Mouse (Mus musculus): Measurements from ENCODE around the gene Ppp1r35.

Gene Ppp1r35

GRCm38 (mm10) chr5:137782776-137783522 is 4.3 kb downstream of the Ppp1r35 start:
- no peak for DNase-seq (ENCODE audit: low spot score)

DNA sequence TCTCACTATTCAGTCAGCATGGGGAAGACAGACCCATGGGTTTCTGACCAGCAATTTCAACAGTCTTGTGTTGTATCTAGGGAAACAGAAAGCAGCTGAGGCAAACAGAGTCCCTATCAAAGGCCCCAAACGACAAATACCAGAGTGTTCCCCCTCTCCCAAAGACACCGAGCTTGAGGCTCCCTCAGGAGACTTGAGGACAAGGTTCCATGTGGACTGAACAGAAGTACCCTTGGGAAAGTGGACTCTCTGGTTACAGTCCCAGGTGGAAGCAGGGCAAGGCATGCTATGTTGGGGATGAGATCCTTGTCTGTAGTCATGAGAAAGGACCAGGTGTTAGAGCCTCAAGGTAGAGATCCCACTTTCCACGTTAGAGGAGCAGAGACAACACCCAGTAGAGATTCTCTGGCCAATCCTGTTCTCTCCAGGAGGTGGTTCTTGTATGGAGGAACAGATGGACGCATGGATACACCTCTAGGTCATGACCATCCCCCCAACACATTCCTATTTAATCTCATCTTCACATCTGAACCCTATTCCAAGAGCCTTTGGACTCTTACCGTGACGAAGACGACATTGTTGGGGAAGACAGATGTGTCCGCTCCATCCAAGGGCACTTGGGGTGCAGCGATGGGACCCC is 5.4 kb downstream of the Ppp1r35 start:
- DNase-seq (ENCODE audit: low spot score): no peak

DNA sequence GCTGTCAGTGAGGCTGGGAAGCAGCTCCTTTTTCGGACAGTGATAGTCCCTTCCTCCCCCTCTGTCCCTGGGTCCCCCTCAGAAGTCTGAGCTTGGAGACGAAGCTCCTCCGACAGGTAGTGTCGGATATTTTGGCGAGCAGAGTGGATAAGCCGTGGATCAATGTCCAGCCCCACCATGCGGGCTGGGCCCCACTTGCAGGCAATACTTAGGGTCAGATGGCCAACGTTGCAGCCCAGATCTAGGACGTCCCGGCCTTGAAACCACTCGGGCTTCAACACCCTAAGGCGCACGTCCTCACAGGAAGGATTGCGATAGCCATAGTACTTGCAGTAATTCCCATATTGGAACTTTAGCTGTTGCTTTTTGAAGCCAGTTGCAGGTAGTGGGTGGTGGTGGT is 5.9 kb downstream of the Ppp1r35 start:
- DNase-seq (ENCODE audit: low spot score): no peak

GRCm38 (mm10) chr5:137785164-137786031 is 6.7 kb downstream of the Ppp1r35 start:
- peak; percentile 28 for DNase-seq (ENCODE audit: low spot score)

- peak; percentile 97 for DNase-seq (ENCODE audit: low spot score)
These were observed 7.7 kb downstream of the Ppp1r35 start for GRCm38 (mm10) chr5:137786109-137786942.

DNA sequence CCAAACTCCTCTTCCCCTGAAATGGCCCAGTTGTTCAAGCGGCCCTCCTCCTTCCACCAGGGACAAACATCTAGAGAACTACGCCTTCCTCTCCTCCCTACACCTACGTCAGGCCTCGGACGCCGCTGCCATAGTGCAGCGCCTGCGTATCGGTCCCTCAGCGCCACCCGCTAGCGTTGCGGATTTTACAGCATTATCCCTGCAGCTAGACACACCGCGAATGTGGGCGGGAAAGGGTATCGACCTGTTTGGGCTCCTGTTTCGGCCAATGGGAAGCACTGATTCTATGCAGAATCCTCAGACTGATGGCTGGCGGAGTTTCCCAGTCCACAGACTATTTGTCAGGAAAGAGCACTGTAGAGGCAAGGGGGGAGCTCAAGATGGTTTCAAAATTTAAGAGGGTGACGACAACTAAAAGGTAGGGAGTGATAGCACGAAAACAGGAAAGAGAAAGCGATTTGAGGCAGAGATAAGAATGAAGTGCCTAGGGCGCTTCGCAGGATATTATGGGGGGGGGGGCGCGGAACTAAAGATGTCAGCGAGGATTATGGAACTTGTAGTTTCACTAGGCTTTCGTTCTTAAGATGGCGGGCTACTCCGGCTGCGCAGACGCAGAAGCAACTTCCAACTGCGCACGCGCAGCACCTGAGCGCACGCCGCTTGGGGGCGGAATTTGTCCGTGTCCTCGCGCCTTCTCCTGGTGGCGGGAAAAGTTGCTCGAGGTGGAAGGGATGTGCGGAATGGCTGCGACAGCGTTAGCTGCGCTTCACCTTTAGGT is 8.7 kb downstream of the Ppp1r35 start, which contains the start of the genes Mepce and Zcwpw1:
Gene Mepce, minus strand, starts transcription at position 505 of the 778 bp plus-strand sequence.
Gene Zcwpw1, plus strand, starts transcription at position 648 of the 778 bp plus-strand sequence.
- DNase-seq (ENCODE audit: low spot score): peak; percentile 93

GRCm38 (mm10) chr5:137788171-137788570 is 9.5 kb downstream of the Ppp1r35 start:
- no peak for DNase-seq (ENCODE audit: low spot score)

GRCm38 (mm10) chr5:137788946-137789531 is 10.4 kb downstream of the Ppp1r35 start:
- no peak for DNase-seq (ENCODE audit: low spot score)

DNA sequence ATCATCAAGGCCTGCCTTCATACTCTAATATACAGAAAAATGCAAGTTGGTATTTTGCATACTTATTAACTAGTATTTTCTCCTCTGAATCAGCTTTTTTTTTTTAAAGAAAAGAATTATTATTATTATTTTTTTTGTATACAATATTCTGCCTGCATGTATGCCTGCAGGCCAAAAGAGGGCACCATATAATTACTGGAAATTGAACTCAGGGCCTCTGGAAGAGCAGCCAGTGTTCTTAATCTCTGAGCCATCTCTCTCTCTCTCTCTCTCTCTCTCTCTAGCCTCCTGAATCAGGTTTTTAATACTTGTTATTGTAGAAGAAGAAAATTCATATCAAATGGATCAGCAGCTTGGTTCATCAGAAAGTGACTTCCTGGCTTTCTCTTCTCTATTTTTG is 12.9 kb downstream of the Ppp1r35 start:
- DNase-seq (ENCODE audit: low spot score): no peak

DNA sequence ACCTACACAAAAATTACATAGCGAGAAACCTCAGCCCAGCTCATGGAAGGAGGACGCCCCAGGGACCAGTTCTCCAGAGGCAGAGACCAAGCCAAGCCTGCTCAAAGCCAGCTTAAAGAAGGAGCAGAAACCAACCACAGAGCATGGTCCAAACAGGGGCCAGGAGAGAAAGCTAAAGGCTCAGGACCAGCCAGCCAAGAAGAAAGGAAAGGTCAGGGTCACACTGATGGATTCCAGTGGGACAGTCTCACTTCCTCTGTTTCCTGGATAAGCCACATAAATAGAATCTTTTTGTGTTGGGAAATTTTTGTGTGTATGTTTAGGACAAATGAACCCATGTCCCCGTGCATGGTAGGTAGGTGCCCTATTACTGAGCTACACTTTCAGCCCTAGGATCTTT is 18.0 kb downstream of the Ppp1r35 start:
- DNase-seq (ENCODE audit: low spot score): no peak

DNA sequence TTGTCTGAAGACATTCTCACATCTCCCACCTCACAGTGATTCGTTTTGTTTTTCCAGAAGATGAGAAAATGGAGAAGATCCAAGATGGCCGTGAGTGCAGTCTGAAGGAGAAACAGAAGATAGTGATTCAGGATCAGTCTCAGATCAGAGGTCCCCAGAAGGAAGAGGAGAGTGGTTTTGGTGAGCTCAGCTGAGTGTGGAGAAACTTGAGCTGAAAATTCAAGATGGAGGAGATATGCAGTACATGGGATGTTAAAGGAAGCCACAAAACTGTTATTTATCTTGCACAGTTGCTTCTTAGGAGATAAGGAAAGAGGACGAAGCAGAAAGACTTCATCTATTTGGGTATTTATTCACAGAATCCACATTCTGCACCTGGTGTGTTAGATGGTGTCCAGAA is 22.3 kb downstream of the Ppp1r35 start:
- DNase-seq (ENCODE audit: low spot score): no peak

GRCm38 (mm10) chr5:137806158-137806557 is 27.5 kb downstream of the Ppp1r35 start:
- DNase-seq (ENCODE audit: low spot score): no peak

GRCm38 (mm10) chr5:137808316-137808715 is 29.7 kb downstream of the Ppp1r35 start:
- no peak for DNase-seq (ENCODE audit: low spot score)

GRCm38 (mm10) chr5:137817466-137818222 is 39.0 kb downstream of the Ppp1r35 start:
- no peak for DNase-seq (ENCODE audit: low spot score)

DNA sequence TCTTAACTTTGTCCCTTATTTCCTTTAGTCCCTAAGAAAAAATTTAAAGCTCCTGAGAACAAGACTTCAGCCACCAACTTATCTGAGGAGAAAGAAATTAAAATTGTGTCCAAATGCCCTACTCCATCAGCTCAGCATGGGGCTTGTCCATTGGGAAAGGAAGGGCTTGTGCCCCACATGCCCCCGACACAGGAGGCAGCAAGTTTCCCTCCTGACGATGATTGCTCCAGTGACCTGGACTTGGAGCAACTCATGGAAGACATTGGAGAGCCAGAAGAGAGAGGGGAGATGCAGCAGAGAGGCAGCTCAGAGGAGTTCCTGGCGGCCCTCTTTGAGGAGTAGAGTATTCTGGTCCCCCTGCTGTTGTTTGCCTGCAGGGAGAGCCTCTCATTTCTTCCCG is 43.5 kb downstream of the Ppp1r35 start:
- DNase-seq (ENCODE audit: low spot score): no peak

DNA sequence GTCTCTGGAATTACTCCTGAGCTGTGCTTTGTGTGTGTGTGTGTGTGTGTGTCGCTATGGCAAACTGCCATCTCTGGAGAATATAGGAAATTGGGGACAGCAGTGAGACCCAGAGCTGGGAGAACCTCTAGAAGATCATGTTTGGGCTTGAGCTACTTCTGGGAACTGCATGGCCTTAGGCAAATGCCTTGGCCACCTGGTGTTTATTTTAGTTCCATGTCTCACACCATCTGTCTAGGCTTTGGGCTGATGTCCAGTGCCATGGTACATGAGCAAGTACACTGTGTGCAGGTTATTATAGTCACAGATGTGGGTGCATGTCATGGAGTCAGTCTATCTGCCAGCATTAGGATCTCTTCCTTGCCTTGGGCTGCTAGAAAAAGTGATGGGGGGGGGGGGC is 44.0 kb downstream of the Ppp1r35 start:
- DNase-seq (ENCODE audit: low spot score): no peak

GRCm38 (mm10) chr5:137823455-137824045 is 44.9 kb downstream of the Ppp1r35 start:
- DNase-seq (ENCODE audit: low spot score): no peak

GRCm38 (mm10) chr5:137825030-137825429 is 46.4 kb downstream of the Ppp1r35 start:
- no peak for DNase-seq (ENCODE audit: low spot score)

DNA sequence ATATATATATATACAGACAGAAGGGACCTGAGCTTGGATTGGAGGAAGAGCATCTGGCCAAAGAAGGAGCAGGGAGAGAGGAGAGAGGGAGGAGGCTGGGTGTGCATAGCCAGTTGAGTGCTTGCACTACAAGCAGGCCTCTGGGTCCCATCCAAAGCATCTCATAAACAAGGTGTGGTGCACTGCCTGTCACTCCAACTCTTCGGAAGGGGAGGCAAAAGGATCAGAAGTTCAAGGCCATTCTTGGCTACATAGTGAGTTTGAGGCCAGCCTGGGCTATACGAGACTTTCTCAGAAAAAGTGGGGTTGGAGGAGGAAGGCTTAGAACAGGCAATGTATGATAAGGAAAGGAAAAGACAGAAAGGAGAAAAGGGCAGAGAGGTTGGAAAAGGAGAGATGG is 47.3 kb downstream of the Ppp1r35 start:
- DNase-seq (ENCODE audit: low spot score): no peak
